Mouse (Mus musculus): ENCODE data around the gene Gm10521.

- no peak for TF ChIP-seq CTCF (IDR thresholded peaks at IDR 0.05; ENCODE audit: insufficient read depth, low read depth, low read length)
- TF ChIP-seq POLR2A (IDR thresholded peaks at IDR 0.05; ENCODE audit: insufficient read depth, low read depth, low read length): no peak
Observed at GRCm38 (mm10) chr1:171920989-171921621, 25.6 kb downstream of the Gm10521 start.

Data from olfactory bulb, adult 2 months (tissue).